Mouse (Mus musculus) liver, adult 2 months (tissue): Measurements from ENCODE around the gene Cmah. TPM values are rescaled to one million over a fixed set of nuclear protein-coding genes. Genes with fewer than 3 reads are reported as not detected.
"Not testable (repeated sequence)": the region's sequence is repeated elsewhere in the genome, so short reads cannot be mapped to it uniquely, and the experiment has no call there.

Experiments used
- DNase-seq: peaks from one replicate; pipeline ENCODE4 v3.0.0-alpha.2; 2011; ENCODE audit warnings: low read depth, low spot score; ENCODE audit errors: extremely low read depth
- H3K27ac ChIP-seq: fragments of 200-500 bp; replicated peaks from 2 replicates; pipeline ENCODE4 v1.5.1; 2012; ENCODE audit warnings: low read depth, mild to moderate bottlenecking, control low read depth, inconsistent platforms, low read length; ENCODE audit not compliant: insufficient read depth
- H3K27me3 ChIP-seq: fragments of 200-500 bp; 2 replicates; pipeline ENCODE4 v1.6.1; 2012; ENCODE audit warnings: mild to moderate bottlenecking, moderate library complexity, low read length, inconsistent platforms; ENCODE audit not compliant: control insufficient read depth, insufficient read depth
- H3K36me3 ChIP-seq: fragments of 200-500 bp; 2 replicates; pipeline ENCODE4 v1.6.1; 2012; ENCODE audit warnings: low read length, inconsistent platforms; ENCODE audit not compliant: control insufficient read depth, insufficient read depth
- H3K4me1 ChIP-seq: fragments of 200-500 bp; 2 replicates; pipeline ENCODE4 v1.6.1; 2011; ENCODE audit warnings: low read length; ENCODE audit not compliant: control insufficient read depth, insufficient read depth
- H3K4me3 ChIP-seq: fragments of 200-500 bp; 2 replicates; pipeline ENCODE4 v1.5.1; 2011; ENCODE audit warnings: low read depth, mild to moderate bottlenecking, control low read depth, low read length, moderate library complexity; ENCODE audit not compliant: insufficient read depth
- H3K79me2 ChIP-seq: fragments of 200-500 bp; 2 replicates; pipeline ENCODE4 v1.6.1; 2012; ENCODE audit warnings: inconsistent platforms, mild to moderate bottlenecking, low read length, moderate library complexity; ENCODE audit not compliant: control insufficient read depth, insufficient read depth
- H3K9ac ChIP-seq: fragments of 200-500 bp; 2 replicates; pipeline ENCODE4 v1.6.1; 2012; ENCODE audit warnings: low read depth, mild to moderate bottlenecking, control low read depth, inconsistent platforms, low read length
- CTCF ChIP-seq: fragments of 200-500 bp; IDR thresholded peaks from 2 replicates; pipeline ENCODE4 v1.5.1; 2011; ENCODE audit warnings: low read depth, low read length, control low read depth
- POLR2A ChIP-seq: fragments of 200-500 bp; IDR thresholded peaks from 2 replicates; pipeline ENCODE4 v1.6.1; 2011; ENCODE audit warnings: low read length, control low read depth; ENCODE audit not compliant: insufficient read depth; ENCODE audit errors: extremely low read depth
- WGBS: fragments of 180-500 bp; shearing (Covaris S2); methylation state at CpG from one replicate; pipeline ENCODE4 v1.1.7; 2018; 5-methylcytosine and 5-hydroxymethylcytosine counted together
- polyA plus RNA-seq: library from polyadenylated mRNA; depleted of rRNA; stranded (reverse); fragments of >200 nt; gene quantifications from 2 replicates; pipeline ENCODE4 v1.2.3, GENCODE M21; 2012
- total RNA-seq: library from RNA; depleted of rRNA; stranded (reverse); fragments of >200 nt; gene quantifications from 2 replicates; pipeline ENCODE4 v1.2.3, GENCODE M21; 2014

Gene Cmah
- total and polyA plus RNA-seq, 2 experiments = 11.8 to 49.3 TPM

GRCm38 (mm10) chr13:24354751-24355150 lies 27.5 kb downstream of the Cmah start:
- Histone ChIP-seq H3K9ac (peak overlapping the region; percentile 38; the same call in 1 of the 2 replicates), H3K4me3 (no peak overlapping the region), H3K36me3 (peaks cover 11% of the 10 kb centered on the region), H3K27ac (peak overlapping the region; percentile 99), H3K27me3 (no peaks in the 10 kb centered on the region), H3K79me2 (peaks cover 14% of the 10 kb centered on the region; the same call in 1 of the 2 replicates), H3K4me1 (peaks cover 35% of the 10 kb centered on the region)
- DNase-seq = peak; percentile 100
- WGBS = 18% methylated on average over 5 of the region's 5 CpGs
- no peak for TF ChIP-seq POLR2A
- no peak for TF ChIP-seq CTCF

- H3K36me3 ChIP-seq = peaks cover 9% of the 10 kb centered on the region
- 100% methylated on average over 1 of the region's 1 CpGs for WGBS
- TF ChIP-seq CTCF (no peak), POLR2A (no peak)
Observed at GRCm38 (mm10) chr13:24359181-24359580, 32.0 kb downstream of the Cmah start.

GRCm38 (mm10) chr13:24365191-24365590 lies 38.0 kb downstream of the Cmah start:
- no peak overlapping the region for H3K4me3 ChIP-seq
- WGBS = 23% methylated on average over 6 of the region's 6 CpGs
- TF ChIP-seq CTCF (no peak), POLR2A (no peak)
- H3K27me3 ChIP-seq = no peaks in the 10 kb centered on the region
- DNase-seq = peak; percentile 97
- H3K4me1 ChIP-seq = peaks cover 19% of the 10 kb centered on the region
- H3K79me2 ChIP-seq = no peaks in the 10 kb centered on the region
- peak overlapping the region; percentile 96 for H3K27ac ChIP-seq
- peaks cover 13% of the 10 kb centered on the region for H3K36me3 ChIP-seq
- H3K9ac ChIP-seq = peak overlapping the region; percentile 75

More at GRCm38 (mm10) chr13:24359181-24359580, 32.0 kb downstream of the Cmah start:
- Histone ChIP-seq H3K4me3 (no peak overlapping the region), H3K27ac (peak overlapping the region; percentile 99), H3K27me3 (no peaks in the 10 kb centered on the region), H3K79me2 (peaks cover 14% of the 10 kb centered on the region; the same call in 1 of the 2 replicates), H3K9ac (peak overlapping the region; percentile 34; the same call in 1 of the 2 replicates), H3K4me1 (peaks cover 33% of the 10 kb centered on the region)
- DNase-seq = no peak

GRCm38 (mm10) chr13:24372893-24373599 lies 45.8 kb downstream of the Cmah start:
- DNase-seq = no peak
- Histone ChIP-seq H3K4me1 (peaks cover 18% of the 10 kb centered on the region), H3K36me3 (peaks cover 6% of the 10 kb centered on the region; the same call in 1 of the 2 replicates), H3K4me3 (no peak overlapping the region), H3K79me2 (peaks cover 7% of the 10 kb centered on the region; the same call in 1 of the 2 replicates), H3K27ac (peak overlapping the region; percentile 58; the same call in 1 of the 2 replicates), H3K9ac (no peak overlapping the region), H3K27me3 (no peaks in the 10 kb centered on the region)
- WGBS = 92% methylated on average over 7 of the region's 7 CpGs
- TF ChIP-seq POLR2A (no peak), CTCF (no peak)

- Histone ChIP-seq H3K79me2 (peaks cover 18% of the 10 kb centered on the region; the same call in 1 of the 2 replicates), H3K4me1 (peaks cover 31% of the 10 kb centered on the region), H3K27ac (peak overlapping the region; percentile 33)
- 91% methylated on average over 6 of the region's 6 CpGs for WGBS
- not testable (repeated sequence) for DNase-seq, H3K27me3 ChIP-seq, H3K4me3 ChIP-seq, H3K36me3 ChIP-seq, H3K9ac ChIP-seq
Observed at GRCm38 (mm10) chr13:24374606-24375005, 47.4 kb downstream of the Cmah start.
